ENCODE assay signal across 8 mouse cellular contexts in the genomic region with DNA sequence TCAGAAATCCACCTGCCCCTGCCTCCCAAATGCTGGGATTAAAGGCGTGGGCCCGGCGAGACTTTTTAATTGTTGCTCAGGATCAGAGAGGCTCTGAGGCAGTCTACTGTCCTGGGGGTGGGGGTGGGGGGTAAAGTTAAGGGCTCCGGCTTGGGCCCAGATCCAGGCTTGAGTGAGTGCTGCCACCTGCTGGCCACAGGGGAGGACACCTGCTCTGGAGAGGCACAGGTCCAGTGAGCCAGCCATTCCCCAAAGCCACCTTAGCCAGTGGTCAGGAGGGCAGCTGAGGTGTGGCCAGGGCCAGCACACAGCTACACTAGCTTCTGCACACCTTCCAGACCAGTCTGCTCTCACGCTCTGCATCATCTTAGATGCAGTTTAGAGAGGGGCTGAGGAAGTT. TPM values are rescaled to one million over a fixed set of nuclear protein-coding genes. Genes with fewer than 3 reads are reported as not detected.
DNase-seq lines count a peak whose midpoint lies in the region; ATAC-seq and TF ChIP-seq lines count a peak whose summit lies in the region.

No protein-coding gene starts in this region.

- H3K79me3 ChIP-seq in C2C12 (ENCODE audit: low read depth), result no peaks in the 10 kb centered on the region

- H3K27ac ChIP-seq in heart, embryonic 14.5 days (replicated peaks in 1 of 2; ENCODE audit: control insufficient read depth in 1 of 2, insufficient read depth in 1 of 2, low read depth in 2 of 2, low read length in 2 of 2), result no peak overlapping the region

- H3K4me3 ChIP-seq in C2C12 (ENCODE audit: insufficient read depth, poor library complexity, severe bottlenecking), result no peak overlapping the region
- no peak overlapping the region for H3K4me3 ChIP-seq in heart, embryonic 14.5 days (ENCODE audit: control insufficient read depth in 1 of 2, insufficient read depth in 1 of 2, low read depth in 1 of 2, low read length in 2 of 2)

- TF ChIP-seq CTCF in C2C12 (IDR thresholded peaks at IDR 0.05; ENCODE audit: control insufficient read depth, insufficient read depth, insufficient read length), result peak; percentile 92

- no peak overlapping the region for H3K9ac ChIP-seq in heart, embryonic 14.5 days (ENCODE audit: low read length)

- H3K4me1 ChIP-seq in heart, embryonic 14.5 days (ENCODE audit: control insufficient read depth in 2 of 2, insufficient read depth in 2 of 2, low read length in 2 of 2), result peaks cover 15 to 17% of the 10 kb centered on the region in 2 experiments

- peak; percentile 77 for DNase-seq in adrenal gland, adult 2 months
- DNase-seq in embryo, embryonic 9.5 days (ENCODE audit: extremely low spot score), result peak; percentile 81
- DNase-seq in kidney, postnatal 36 days, result peak; percentile 72 to 91
- peak; percentile 74 to 83 for DNase-seq in lung, postnatal 4 days
- DNase-seq in retina, postnatal 1 day, result peak; percentile 85
- DNase-seq in urinary bladder, adult 18-20 months (ENCODE audit: low spot score in 2 of 2), result peak; percentile 41 to 67

- no peaks in the 10 kb centered on the region for H3K79me2 ChIP-seq in C2C12 (ENCODE audit: control insufficient read depth, insufficient read depth)

- 9% methylated on average over 5 of the region's 5 CpGs for WGBS in heart, embryonic 14.5 days

- 0 out of 2 replicates have a peak, but pooled peaks have one; percentile 32 for ATAC-seq in heart, embryonic 14.5 days (ENCODE audit: insufficient number of reproducible peaks, insufficient read depth, low FRiP score, low read depth)

- H3K36me3 ChIP-seq in C2C12 (ENCODE audit: control insufficient read depth, insufficient read depth), result peaks cover 29% of the 10 kb centered on the region
- peaks cover 41% of the 10 kb centered on the region for H3K36me3 ChIP-seq in heart, embryonic 14.5 days (ENCODE audit: control insufficient read depth, insufficient read depth, low read length)

- no peaks in the 10 kb centered on the region for H3K27me3 ChIP-seq in C2C12 (ENCODE audit: control insufficient read depth, insufficient read depth, insufficient read length)
- H3K27me3 ChIP-seq in heart, embryonic 14.5 days (ENCODE audit: control insufficient read depth, insufficient read depth, low read length), result peaks cover 39% of the 10 kb centered on the region

- no peak overlapping the region for H3K4me2 ChIP-seq in heart, embryonic 14.5 days (ENCODE audit: low read length)

- no peak overlapping the region for H3ac ChIP-seq in C2C12 (ENCODE audit: control insufficient read depth, insufficient read length, low read depth)

- H3K9me3 ChIP-seq in heart, embryonic 14.5 days (ENCODE audit: control insufficient read depth, low read length), result no peaks in the 10 kb centered on the region

TF ChIP-seq in C2C12, 6 proteins besides CTCF, POLR2A, EP300 and RAD21:
- no peak for TF ChIP-seq FOSL1 (IDR thresholded peaks at IDR 0.05; ENCODE audit: insufficient read depth, low read length, poor library complexity, severe bottlenecking)

RNA-seq across cellular contexts. Expression of a gene that starts 35.0 kb away (rescaled TPM):
- 64.9 TPM for polyA plus RNA-seq in C2C12 (2012; fragmentation: generic; extraction: Trizol)
- total RNA-seq in adrenal gland, adult 2 months (2021), result 100 to 1,000 TPM; 106 to 112 TPM
- polyA plus RNA-seq in adrenal gland, adult 2 months (2012; rRNA removed), result 20.8 and 25.6 TPM in 2 replicates
- 47.8 and 51.7 TPM in 2 replicates for polyA plus RNA-seq in heart, embryonic 14.5 days (2014; fragmentation: Nextera tagmentation; extraction: Ambion mirVana)

RNA-seq across cellular contexts. Expression of a gene that starts 35.2 kb away (rescaled TPM):
- 185 TPM for polyA plus RNA-seq in C2C12 (2012; fragmentation: generic; extraction: Trizol)
- 10 to 100 TPM; 62.8 to 79.5 TPM for total RNA-seq in adrenal gland, adult 2 months (2021)
- polyA plus RNA-seq in adrenal gland, adult 2 months (2012; rRNA removed), result 136 and 185 TPM in 2 replicates
- 93.8 and 99.4 TPM in 2 replicates for polyA plus RNA-seq in heart, embryonic 14.5 days (2014; fragmentation: Nextera tagmentation; extraction: Ambion mirVana)

RNA-seq across cellular contexts. Expression of a gene that starts 46.5 kb away (rescaled TPM):
- polyA plus RNA-seq in C2C12 (2012; fragmentation: generic; extraction: Trizol), result 0.87 TPM
- 10 to 100 TPM; 39.4 to 69.4 TPM for total RNA-seq in adrenal gland, adult 2 months (2021)
- polyA plus RNA-seq in adrenal gland, adult 2 months (2012; rRNA removed), result 67.7 and 112 TPM in 2 replicates
- 0.71 and 1.5 TPM in 2 replicates for polyA plus RNA-seq in heart, embryonic 14.5 days (2014; fragmentation: Nextera tagmentation; extraction: Ambion mirVana)

Comparison
In these comparisons a context has a peak if more than half of its experiments do, and no peak if none do; other contexts are left out.
1. RNA of a gene that starts 46.5 kb away (polyA plus RNA-seq): 67.7 to 112 TPM in adrenal gland, adult 2 months; 0.71 to 1.5 TPM in heart, embryonic 14.5 days and 0.87 TPM in C2C12 (single experiment); every median in the first group is over 10 times any median in the second.
2. Peak in every context shown above with its lines, with median percentiles within 50 percentile points of each other: DNase-seq.